Mouse (Mus musculus) hindbrain, embryonic 15.5 days (tissue): ENCODE data around the gene Als2. TPM values are rescaled to one million over a fixed set of nuclear protein-coding genes. Genes with fewer than 3 reads are reported as not detected.

Experiments
- ATAC-seq: fragments of 200-750 bp; cut with Nextera tagmentation; 2 replicates; pipeline ENCODE4 v1.8.0; 2017; ENCODE audit warnings: low read depth, moderate number of reproducible peaks, moderate TSS enrichment; ENCODE audit not compliant: low FRiP score
- H3K27ac ChIP-seq: fragments of 300-500 bp; sonication (generic); replicated peaks from 2 replicates; pipeline ENCODE4 v1.5.1; 2015; ENCODE audit warnings: mild to moderate bottlenecking, inconsistent platforms
- H3K27me3 ChIP-seq: fragments of 300-500 bp; sonication (generic); 2 replicates; pipeline ENCODE4 v1.6.1; 2015; ENCODE audit warnings: control low read depth, inconsistent platforms
- H3K36me3 ChIP-seq: fragments of 300-500 bp; sonication (generic); 2 replicates; pipeline ENCODE4 v1.6.1; 2015; ENCODE audit warnings: control low read depth, inconsistent platforms
- H3K4me1 ChIP-seq: fragments of 300-500 bp; sonication (generic); replicated peaks from 2 replicates; pipeline ENCODE4 v1.6.1; 2015; ENCODE audit warnings: control low read depth, inconsistent platforms
- H3K4me2 ChIP-seq: fragments of 300-500 bp; sonication (generic); 2 replicates; pipeline ENCODE4 v1.6.1; 2015; ENCODE audit warnings: moderate library complexity, mild to moderate bottlenecking, inconsistent platforms
- H3K4me3 ChIP-seq: fragments of 300-500 bp; sonication (generic); 2 replicates; pipeline ENCODE4 v1.5.1; 2015; ENCODE audit warnings: mild to moderate bottlenecking, inconsistent platforms
- H3K9ac ChIP-seq: fragments of 300-500 bp; sonication (generic); 2 replicates; pipeline ENCODE4 v1.6.1; 2015; ENCODE audit warnings: inconsistent platforms
- H3K9me3 ChIP-seq: fragments of 300-500 bp; sonication (generic); 2 replicates; pipeline ENCODE4 v1.6.1; 2016; ENCODE audit warnings: control low read depth, inconsistent platforms
- WGBS: fragments of 180-500 bp; shearing (Covaris S2); methylation state at CpG from one replicate; pipeline ENCODE4 v1.1.7; 2015; 5-methylcytosine and 5-hydroxymethylcytosine counted together
- polyA plus RNA-seq: library from polyadenylated mRNA; unstranded; fragments of >200 nt; fragmentation: Nextera tagmentation; extraction: Ambion mirVana; gene quantifications from 2 replicates; pipeline ENCODE4 v1.2.1, GENCODE M21; 2015

Gene Als2
- polyA plus RNA-seq, 1 experiment from 2014 or later, result 19.9 TPM

GRCm38 (mm10) chr1:59161396-59161795 is 75.6 kb downstream of the Als2 start:
- Histone ChIP-seq H3K27ac (no peak overlapping the region), H3K4me3 (no peak overlapping the region), H3K4me2 (no peak overlapping the region), H3K4me1 (no peaks in the 10 kb centered on the region), H3K36me3 (peaks cover 33% of the 10 kb centered on the region), H3K27me3 (no peaks in the 10 kb centered on the region), H3K9me3 (no peaks in the 10 kb centered on the region), H3K9ac (no peak overlapping the region)
- WGBS, result 81% methylated on average over 6 of the region's 6 CpGs
- ATAC-seq, result no peak

- H3K4me2 ChIP-seq, result no peak overlapping the region
- H3K9me3 ChIP-seq, result no peaks in the 10 kb centered on the region
- no peak overlapping the region for H3K9ac ChIP-seq
- no peak overlapping the region for H3K27ac ChIP-seq
- H3K4me3 ChIP-seq, result no peak overlapping the region
- no peaks in the 10 kb centered on the region for H3K27me3 ChIP-seq
- H3K36me3 ChIP-seq, result peaks cover 29% of the 10 kb centered on the region
- 86% methylated on average over 6 of the region's 6 CpGs for WGBS
- no peaks in the 10 kb centered on the region for H3K4me1 ChIP-seq
- no peak for ATAC-seq
Measured at GRCm38 (mm10) chr1:59160871-59161270, 76.2 kb downstream of the Als2 start.

- H3K27ac ChIP-seq, result no peak overlapping the region
- H3K36me3 ChIP-seq, result peaks cover 26% of the 10 kb centered on the region
- H3K9ac ChIP-seq, result no peak overlapping the region
- ATAC-seq, result no peak
- WGBS, result 92% methylated on average over 3 of the region's 3 CpGs
- H3K4me1 ChIP-seq, result no peaks in the 10 kb centered on the region
- H3K4me2 ChIP-seq, result no peak overlapping the region
- H3K27me3 ChIP-seq, result no peaks in the 10 kb centered on the region
- no peak overlapping the region for H3K4me3 ChIP-seq
- H3K9me3 ChIP-seq, result no peaks in the 10 kb centered on the region
Measured at GRCm38 (mm10) chr1:59159136-59159535, 77.9 kb downstream of the Als2 start.

GRCm38 (mm10) chr1:59158498-59158897 is 78.5 kb downstream of the Als2 start:
- no peak for ATAC-seq
- WGBS, result 89% methylated on average over 7 of the region's 7 CpGs
- H3K4me2 ChIP-seq, result no peak overlapping the region

GRCm38 (mm10) chr1:59157846-59158245 is 79.2 kb downstream of the Als2 start:
- H3K27ac ChIP-seq, result no peak overlapping the region
- H3K4me1 ChIP-seq, result no peaks in the 10 kb centered on the region
- H3K4me2 ChIP-seq, result no peak overlapping the region
- no peak for ATAC-seq
- no peak overlapping the region for H3K4me3 ChIP-seq
- 90% methylated on average over 4 of the region's 4 CpGs for WGBS
- H3K27me3 ChIP-seq, result no peaks in the 10 kb centered on the region
- H3K36me3 ChIP-seq, result peaks cover 14% of the 10 kb centered on the region
- no peak overlapping the region for H3K9ac ChIP-seq
- H3K9me3 ChIP-seq, result no peaks in the 10 kb centered on the region

More at GRCm38 (mm10) chr1:59158498-59158897, 78.5 kb downstream of the Als2 start:
- Histone ChIP-seq H3K4me3 (no peak overlapping the region), H3K4me1 (no peaks in the 10 kb centered on the region), H3K9me3 (no peaks in the 10 kb centered on the region), H3K36me3 (peaks cover 21% of the 10 kb centered on the region), H3K27ac (no peak overlapping the region), H3K27me3 (no peaks in the 10 kb centered on the region), H3K9ac (no peak overlapping the region)

- Histone ChIP-seq H3K4me1 (no peaks in the 10 kb centered on the region), H3K27ac (no peak overlapping the region), H3K9me3 (no peaks in the 10 kb centered on the region), H3K36me3 (no peaks in the 10 kb centered on the region), H3K4me3 (no peak overlapping the region), H3K27me3 (no peaks in the 10 kb centered on the region), H3K4me2 (no peak overlapping the region), H3K9ac (no peak overlapping the region)
- no peak for ATAC-seq
- WGBS, result 78% methylated on average over 4 of the region's 4 CpGs
Measured at GRCm38 (mm10) chr1:59152346-59152745, 84.7 kb downstream of the Als2 start.

GRCm38 (mm10) chr1:59150542-59150941 is 86.5 kb downstream of the Als2 start:
- no peak overlapping the region for H3K9ac ChIP-seq
- H3K4me3 ChIP-seq, result no peak overlapping the region
- H3K27ac ChIP-seq, result no peak overlapping the region
- no peaks in the 10 kb centered on the region for H3K27me3 ChIP-seq
- H3K36me3 ChIP-seq, result no peaks in the 10 kb centered on the region
- no peaks in the 10 kb centered on the region for H3K4me1 ChIP-seq
- H3K4me2 ChIP-seq, result no peak overlapping the region
- no peak for ATAC-seq
- WGBS, result 84% methylated on average over 5 of the region's 5 CpGs
- H3K9me3 ChIP-seq, result no peaks in the 10 kb centered on the region

GRCm38 (mm10) chr1:59144543-59144942 is 92.5 kb downstream of the Als2 start:
- no peak overlapping the region for H3K4me3 ChIP-seq
- no peaks in the 10 kb centered on the region for H3K27me3 ChIP-seq
- H3K27ac ChIP-seq, result no peak overlapping the region
- ATAC-seq, result no peak
- H3K4me2 ChIP-seq, result no peak overlapping the region
- no peaks in the 10 kb centered on the region for H3K36me3 ChIP-seq
- no peaks in the 10 kb centered on the region for H3K4me1 ChIP-seq
- 79% methylated on average over 10 of the region's 10 CpGs for WGBS
- H3K9ac ChIP-seq, result no peak overlapping the region
- no peaks in the 10 kb centered on the region for H3K9me3 ChIP-seq

- no peak for ATAC-seq
- Histone ChIP-seq H3K9me3 (no peaks in the 10 kb centered on the region), H3K4me2 (no peak overlapping the region), H3K4me3 (no peak overlapping the region), H3K4me1 (no peaks in the 10 kb centered on the region), H3K9ac (no peak overlapping the region), H3K27ac (no peak overlapping the region), H3K36me3 (no peaks in the 10 kb centered on the region), H3K27me3 (no peaks in the 10 kb centered on the region)
Measured at GRCm38 (mm10) chr1:59142809-59143208, 94.2 kb downstream of the Als2 start.

- Histone ChIP-seq H3K27me3 (no peaks in the 10 kb centered on the region), H3K4me3 (no peak overlapping the region), H3K9me3 (no peaks in the 10 kb centered on the region), H3K36me3 (no peaks in the 10 kb centered on the region), H3K4me1 (no peaks in the 10 kb centered on the region), H3K27ac (no peak overlapping the region), H3K9ac (no peak overlapping the region), H3K4me2 (no peak overlapping the region)
- WGBS, result 85% methylated on average over 5 of the region's 5 CpGs
- no peak for ATAC-seq
Measured at GRCm38 (mm10) chr1:59134419-59134818, 102.6 kb downstream of the Als2 start.

- Histone ChIP-seq H3K9me3 (no peaks in the 10 kb centered on the region), H3K4me2 (no peak overlapping the region), H3K4me1 (no peaks in the 10 kb centered on the region), H3K36me3 (no peaks in the 10 kb centered on the region), H3K27ac (no peak overlapping the region), H3K4me3 (no peak overlapping the region), H3K27me3 (no peaks in the 10 kb centered on the region), H3K9ac (no peak overlapping the region)
- no peak for ATAC-seq
- WGBS, result 79% methylated on average over 7 of the region's 7 CpGs
Measured at GRCm38 (mm10) chr1:59128879-59129278, 108.2 kb downstream of the Als2 start.

GRCm38 (mm10) chr1:59125558-59125957 is 111.5 kb downstream of the Als2 start:
- Histone ChIP-seq H3K36me3 (no peaks in the 10 kb centered on the region), H3K9me3 (no peaks in the 10 kb centered on the region), H3K27me3 (no peaks in the 10 kb centered on the region), H3K4me2 (no peak overlapping the region), H3K4me1 (0 out of 2 replicates have a peak, but pooled peaks cover 6% of the 10 kb centered on the region), H3K9ac (no peak overlapping the region), H3K4me3 (no peak overlapping the region), H3K27ac (no peak overlapping the region)
- no peak for ATAC-seq
- WGBS, result 77% methylated on average over 5 of the region's 5 CpGs

- peak; percentile 99 for ATAC-seq
- Histone ChIP-seq H3K4me1 (peaks cover 20% of the 10 kb centered on the region), H3K9ac (peak within 1 kb of the TSS; percentile 99), H3K36me3 (peaks cover 4% of the 10 kb centered on the region; the same call in 1 of the 2 replicates), H3K27me3 (no peaks in the 10 kb centered on the region), H3K4me3 (peak within 1 kb of the TSS; percentile 71), H3K27ac (peak within 1 kb of the TSS; percentile 95), H3K9me3 (no peaks in the 10 kb centered on the region), H3K4me2 (peak within 1 kb of the TSS; percentile 92)
- under 1% methylated on average over 74 of the region's 74 CpGs for WGBS
Measured at GRCm38 (mm10) chr1:59119720-59120457, 117.1 kb downstream of the Als2 start, which contains the start of gene Tmem237. Tmem237 (minus strand) TSS chr1:59120408.
